Mouse (Mus musculus): Measurements from ENCODE around the gene Kntc1. TPM values are rescaled to one million over a fixed set of nuclear protein-coding genes. Genes with fewer than 3 reads are reported as not detected.

Gene Kntc1
- polyA plus RNA-seq, 1 experiment from 2014 or later, result 7.2 TPM

Other genes with a start within 250 kb of the Kntc1 start
- gene B3gnt4, start 239.3 kb upstream of the Kntc1 start, polyA plus RNA-seq (2015; fragmentation: Nextera tagmentation; extraction: Ambion mirVana), result 0.76 and 1.3 TPM in 2 replicates
- 106 TPM in 2 replicates for gene Diablo, start 225.5 kb upstream of the Kntc1 start, polyA plus RNA-seq (2015; fragmentation: Nextera tagmentation; extraction: Ambion mirVana)
- 1.6 and 4.2 TPM in 2 replicates for gene Gm49027, start 224.2 kb upstream of the Kntc1 start, polyA plus RNA-seq (2015; fragmentation: Nextera tagmentation; extraction: Ambion mirVana)
- gene Vps33a, start 176.7 kb upstream of the Kntc1 start, polyA plus RNA-seq (2015; fragmentation: Nextera tagmentation; extraction: Ambion mirVana), result 38.1 and 38.7 TPM in 2 replicates
- gene Clip1, start 65.1 kb upstream of the Kntc1 start, polyA plus RNA-seq (2015; fragmentation: Nextera tagmentation; extraction: Ambion mirVana), result 79.6 and 81.0 TPM in 2 replicates
- 58.1 and 68.5 TPM in 2 replicates for gene Zcchc8, start 28.6 kb upstream of the Kntc1 start, polyA plus RNA-seq (2015; fragmentation: Nextera tagmentation; extraction: Ambion mirVana)
- 122 and 129 TPM in 2 replicates for gene Rsrc2, start 302 bp upstream of the Kntc1 start, polyA plus RNA-seq (2015; fragmentation: Nextera tagmentation; extraction: Ambion mirVana)
- not detected in 2 replicates for gene Hcar2, start 115.8 kb downstream of the Kntc1 start, polyA plus RNA-seq (2015; fragmentation: Nextera tagmentation; extraction: Ambion mirVana)
- gene Hcar1, start 130.3 kb downstream of the Kntc1 start, polyA plus RNA-seq (2015; fragmentation: Nextera tagmentation; extraction: Ambion mirVana), result 0.88 and 0.99 TPM in 2 replicates
- 118 and 125 TPM in 2 replicates for gene Denr, start 157.5 kb downstream of the Kntc1 start, polyA plus RNA-seq (2015; fragmentation: Nextera tagmentation; extraction: Ambion mirVana)
- gene Gm43518, start 177.7 kb downstream of the Kntc1 start, polyA plus RNA-seq (2015; fragmentation: Nextera tagmentation; extraction: Ambion mirVana), result 3.8 and 4.2 TPM in 2 replicates
- 3.7 and 4.6 TPM in 2 replicates for gene Ccdc62, start 181.0 kb downstream of the Kntc1 start, polyA plus RNA-seq (2015; fragmentation: Nextera tagmentation; extraction: Ambion mirVana)
- gene Hip1r, start 223.9 kb downstream of the Kntc1 start, polyA plus RNA-seq (2015; fragmentation: Nextera tagmentation; extraction: Ambion mirVana), result 33.9 and 34.2 TPM in 2 replicates